Mouse (Mus musculus) testis, adult 2 months (tissue): ENCODE measurements around the gene Pik3cd. TPM values are rescaled to one million over a fixed set of nuclear protein-coding genes. Genes with fewer than 3 reads are reported as not detected.
A peak's percentile ranks its signal among the peaks of the same experiment; 100 is the strongest.
"Not testable (repeated sequence)": the region's sequence is repeated elsewhere in the genome, so short reads cannot be mapped to it uniquely, and the experiment has no call there.

Experiments used
- H3K27ac ChIP-seq: fragments of 200-500 bp; 2 replicates; pipeline ENCODE4 v1.5.1; 2012; ENCODE audit warnings: low read depth, low read length; ENCODE audit not compliant: control insufficient read depth, insufficient read depth
- H3K27me3 ChIP-seq: fragments of 200-500 bp; 2 replicates; pipeline ENCODE4 v1.6.1; 2012; ENCODE audit warnings: mild to moderate bottlenecking, low read length, moderate library complexity; ENCODE audit not compliant: control insufficient read depth, insufficient read depth
- H3K36me3 ChIP-seq: fragments of 200-500 bp; 2 replicates; pipeline ENCODE4 v1.6.1; 2012; ENCODE audit warnings: mild to moderate bottlenecking, low read length; ENCODE audit not compliant: control insufficient read depth, insufficient read depth
- H3K4me1 ChIP-seq: fragments of 200-500 bp; 2 replicates; pipeline ENCODE4 v1.6.1; 2012; ENCODE audit warnings: low read length; ENCODE audit not compliant: control insufficient read depth, insufficient read depth
- H3K4me3 ChIP-seq: fragments of 200-500 bp; 2 replicates; pipeline ENCODE4 v1.5.1; 2012; ENCODE audit warnings: low read depth, mild to moderate bottlenecking, low read length, moderate library complexity, mixed read lengths; ENCODE audit not compliant: control insufficient read depth
- CTCF ChIP-seq: fragments of 200-500 bp; IDR thresholded peaks from 2 replicates; pipeline ENCODE4 v1.5.1; 2012; ENCODE audit warnings: low read depth, mild to moderate bottlenecking, inconsistent platforms, low read length, moderate library complexity; ENCODE audit not compliant: control insufficient read depth, insufficient read depth, insufficient replicate concordance
- POLR2A ChIP-seq: fragments of 200-500 bp; IDR thresholded peaks from 2 replicates; pipeline ENCODE4 v1.6.1; 2012; ENCODE audit warnings: low read depth, mild to moderate bottlenecking, inconsistent platforms, low read length, moderate library complexity; ENCODE audit not compliant: control insufficient read depth
- polyA plus RNA-seq: library from polyadenylated mRNA; depleted of rRNA; stranded (reverse); fragments of >200 nt; gene quantifications from 2 replicates; pipeline ENCODE4 v1.2.3, GENCODE M21; 2012

The Pik3cd gene
- polyA plus RNA-seq, 1 experiment = 27.7 TPM

GRCm38 (mm10) chr4:149621286-149621685, 81.1 kb downstream of the Pik3cd start:
- Histone ChIP-seq H3K4me1 (no peaks in the 10 kb centered on the region), H3K27me3 (no peaks in the 10 kb centered on the region), H3K36me3 (no peaks in the 10 kb centered on the region), H3K27ac (no peak overlapping the region), H3K4me3 (no peak overlapping the region)
- TF ChIP-seq CTCF (no peak), POLR2A (no peak)

DNA sequence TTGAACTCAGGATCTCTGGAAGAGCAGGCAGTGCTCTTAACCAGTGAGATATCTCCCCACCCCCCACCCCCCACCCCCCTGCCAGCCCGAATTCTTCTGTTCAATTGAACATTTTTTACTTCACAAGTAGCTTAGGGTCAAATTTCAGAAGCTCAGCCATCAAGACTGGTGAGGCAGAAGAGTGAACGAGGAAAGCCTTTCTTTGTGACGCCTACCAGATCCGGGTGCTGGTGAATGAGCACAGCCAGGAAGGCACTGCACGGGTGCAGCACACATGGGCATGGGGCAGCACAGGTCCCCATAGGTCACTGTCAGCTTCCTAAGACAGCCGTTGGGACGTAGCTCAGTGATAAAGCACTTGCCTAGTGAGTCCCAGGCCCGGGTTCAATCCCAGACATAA, 82.4 kb downstream of the Pik3cd start:
- TF ChIP-seq CTCF = no peak
- no peak for TF ChIP-seq POLR2A
- no peaks in the 10 kb centered on the region for H3K27me3 ChIP-seq
- H3K36me3 ChIP-seq = no peaks in the 10 kb centered on the region
- no peaks in the 10 kb centered on the region for H3K4me1 ChIP-seq
- no peak overlapping the region for H3K27ac ChIP-seq
- no peak overlapping the region for H3K4me3 ChIP-seq

- not testable (repeated sequence) for H3K4me1 ChIP-seq, H3K27me3 ChIP-seq, H3K36me3 ChIP-seq, H3K27ac ChIP-seq, H3K4me3 ChIP-seq
Measured at GRCm38 (mm10) chr4:149616999-149617398, 85.4 kb downstream of the Pik3cd start.

DNA sequence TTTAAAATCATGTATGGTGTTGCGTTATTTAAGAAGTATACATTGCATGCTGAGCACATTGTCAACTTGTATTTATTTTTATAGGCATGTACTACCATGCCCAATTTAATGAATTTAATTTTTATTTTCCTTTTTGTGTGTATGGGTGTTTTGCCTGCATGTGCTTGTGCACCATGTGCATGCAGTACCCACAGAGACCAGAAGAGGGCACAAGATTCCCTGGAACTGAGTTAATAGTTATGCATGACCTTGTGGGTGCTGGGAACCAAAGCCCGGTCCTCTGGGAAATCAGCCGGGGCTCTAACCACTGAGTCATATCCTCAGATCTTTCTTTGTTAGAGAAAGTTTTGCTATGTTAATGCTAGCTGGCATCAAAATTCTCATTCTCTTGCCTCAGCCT, 87.5 kb downstream of the Pik3cd start:
- no peaks in the 10 kb centered on the region for H3K36me3 ChIP-seq
- TF ChIP-seq CTCF = 0 out of 2 replicates have a peak, but pooled peaks have one; percentile 28
- no peak for TF ChIP-seq POLR2A
- no peaks in the 10 kb centered on the region for H3K4me1 ChIP-seq
- H3K27ac ChIP-seq = no peak overlapping the region
- no peaks in the 10 kb centered on the region for H3K27me3 ChIP-seq
- no peak overlapping the region for H3K4me3 ChIP-seq

DNA sequence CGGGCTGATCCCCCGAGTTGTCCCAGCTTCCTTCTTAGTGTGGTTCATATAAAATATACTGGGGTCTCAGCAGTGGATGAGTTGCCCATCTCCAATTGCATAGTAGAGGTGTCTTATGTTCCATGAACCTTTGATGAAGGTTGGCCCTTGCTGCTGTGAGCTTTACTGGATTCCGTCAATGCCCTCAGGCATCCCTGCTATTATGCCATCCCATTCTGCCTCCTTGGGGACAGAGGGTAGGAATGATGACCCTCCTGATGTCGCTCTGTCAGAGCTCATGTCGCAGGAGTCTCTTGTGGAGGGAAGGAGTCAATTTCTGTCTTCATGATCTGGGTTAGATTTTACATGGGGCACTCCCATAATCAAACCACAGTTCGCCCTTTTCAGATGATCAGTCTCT, 88.9 kb downstream of the Pik3cd start:
- H3K36me3 ChIP-seq, H3K27me3 ChIP-seq, H3K27ac ChIP-seq, H3K4me3 ChIP-seq, H3K4me1 ChIP-seq: not testable (repeated sequence)

- TF ChIP-seq CTCF (peak; percentile 61; the same call in 1 of the 2 replicates), POLR2A (no peak)
- Histone ChIP-seq H3K4me3 (no peak overlapping the region), H3K27me3 (no peaks in the 10 kb centered on the region), H3K27ac (no peak overlapping the region), H3K4me1 (no peaks in the 10 kb centered on the region), H3K36me3 (no peaks in the 10 kb centered on the region)
Measured at GRCm38 (mm10) chr4:149611376-149612044, 90.9 kb downstream of the Pik3cd start.

GRCm38 (mm10) chr4:149609256-149610025, 92.9 kb downstream of the Pik3cd start:
- no peak overlapping the region for H3K27ac ChIP-seq
- no peaks in the 10 kb centered on the region for H3K4me1 ChIP-seq
- H3K4me3 ChIP-seq = no peak overlapping the region
- H3K27me3 ChIP-seq = no peaks in the 10 kb centered on the region
- TF ChIP-seq POLR2A (no peak), CTCF (no peak)
- H3K36me3 ChIP-seq = no peaks in the 10 kb centered on the region

DNA sequence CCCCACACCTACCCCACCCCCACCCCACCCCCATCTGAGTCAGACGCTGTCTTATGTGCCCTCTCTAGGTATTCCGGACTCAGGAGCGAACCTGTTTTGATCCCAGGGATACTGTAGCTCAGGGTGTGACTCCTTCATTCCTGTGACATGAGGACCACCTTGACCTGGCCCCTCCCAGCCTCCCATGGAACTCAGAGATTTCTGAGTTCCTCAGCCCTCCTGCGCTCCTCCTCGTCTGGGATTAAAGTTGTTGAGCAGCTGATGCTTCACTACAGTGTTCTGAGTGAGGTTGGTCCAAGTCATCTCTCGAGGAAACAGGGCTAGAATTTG, 94.1 kb downstream of the Pik3cd start:
- Histone ChIP-seq H3K36me3 (no peaks in the 10 kb centered on the region), H3K4me1 (no peaks in the 10 kb centered on the region), H3K27me3 (no peaks in the 10 kb centered on the region), H3K27ac (no peak overlapping the region), H3K4me3 (no peak overlapping the region)
- TF ChIP-seq CTCF (no peak), POLR2A (no peak)
